Mouse (Mus musculus): ENCODE results near the gene Vmn2r69.

Gene Vmn2r69

DNA sequence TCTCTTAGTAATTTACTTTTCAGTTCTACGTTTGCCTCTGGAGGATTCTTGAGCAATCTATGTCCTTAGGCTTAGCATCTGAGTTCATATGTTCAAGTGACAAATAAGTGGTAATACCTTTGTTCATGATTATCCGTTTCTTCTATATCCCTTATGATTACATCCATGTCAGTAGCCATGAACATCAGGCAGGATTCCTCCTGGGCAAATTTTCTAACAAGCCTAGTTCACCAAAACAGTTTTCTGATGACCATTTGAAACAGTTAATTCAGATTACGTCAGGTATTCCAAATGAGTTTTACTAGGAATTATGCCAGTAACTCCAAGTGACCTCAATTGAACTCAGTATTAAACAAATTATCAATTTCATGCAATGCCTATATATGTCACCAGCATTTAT, at the start of gene Vmn2r69:
Gene Vmn2r69 (minus strand): TSS at position 101 of the 400 bp plus-strand sequence.
- DNase-seq = no peak

All from kidney, postnatal 25 days (tissue).